Mouse (Mus musculus): ENCODE data around the gene Abcc5.
"Not testable (repeated sequence)": the region's sequence is repeated elsewhere in the genome, so short reads cannot be mapped to it uniquely, and the experiment has no call there.

Gene Abcc5

DNA sequence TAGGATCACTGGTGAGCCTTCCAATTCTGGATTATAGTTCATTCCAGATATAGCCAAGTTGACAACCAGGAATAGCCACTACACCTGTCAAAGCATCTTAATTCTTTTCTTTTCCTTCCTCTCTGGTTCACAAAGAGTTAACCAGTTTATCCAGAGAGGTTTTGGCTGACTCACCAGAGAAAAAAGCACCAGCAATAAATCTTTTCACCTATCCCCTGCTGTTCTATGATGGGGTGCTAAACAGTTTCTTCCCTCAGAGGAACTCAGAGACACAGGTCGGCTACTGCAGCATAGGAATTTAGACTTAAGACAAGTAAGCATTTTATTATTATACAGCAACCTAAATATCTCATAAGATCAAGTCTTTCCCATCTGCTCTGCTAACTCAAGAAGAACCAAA lies 29.9 kb upstream of the Abcc5 start:
- Histone ChIP-seq H3K4me1 (replicated peaks; ENCODE audit: low read depth, low read length) (peaks cover 17% of the 10 kb centered on the region), H3K9me3 (ENCODE audit: low read length) (no peaks in the 10 kb centered on the region), H3K4me3 (replicated peaks; ENCODE audit: low read length) (no peak overlapping the region), H3K27me3 (ENCODE audit: insufficient read depth, low read length) (no peaks in the 10 kb centered on the region), H3K36me3 (ENCODE audit: insufficient read depth, low read length) (peaks cover 6% of the 10 kb centered on the region)
- TF ChIP-seq POU5F1 (IDR thresholded peaks at IDR 0.05; ENCODE audit: borderline replicate concordance, low read length) (no peak), NANOG (IDR thresholded peaks at IDR 0.05; ENCODE audit: borderline replicate concordance, low read length) (no peak), CTCF (conservative IDR thresholded peaks at IDR 0.05; ENCODE audit: low read length) (no peak)

DNA sequence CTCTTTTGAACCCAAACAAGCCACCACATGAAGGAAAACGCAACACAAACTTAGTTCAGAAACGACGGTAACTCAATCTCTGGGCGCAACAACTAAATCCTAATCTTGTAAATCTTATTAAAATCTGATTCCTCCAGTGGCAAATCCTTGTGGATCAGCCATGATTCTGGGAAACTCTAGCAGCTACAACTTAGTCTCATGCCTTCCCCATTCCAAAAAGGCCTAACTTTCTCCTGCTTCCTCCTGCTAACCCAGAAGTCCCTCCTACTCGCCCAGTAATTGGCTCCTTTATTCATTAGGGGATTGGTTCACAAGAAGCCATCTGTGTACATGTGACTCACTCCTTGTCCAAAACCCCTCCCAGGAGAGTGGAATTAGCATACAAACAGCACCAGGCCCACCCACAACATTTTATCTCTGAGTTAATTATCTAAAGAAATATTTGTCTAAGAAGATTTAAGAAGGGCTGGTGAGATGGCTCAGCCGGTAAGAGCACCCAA lies 28.0 kb upstream of the Abcc5 start:
- TF ChIP-seq NANOG (IDR thresholded peaks at IDR 0.05; ENCODE audit: borderline replicate concordance, low read length) (no peak), POU5F1 (IDR thresholded peaks at IDR 0.05; ENCODE audit: borderline replicate concordance, low read length) (no peak), CTCF (conservative IDR thresholded peaks at IDR 0.05; ENCODE audit: low read length) (no peak)
- Histone ChIP-seq H3K9me3 (ENCODE audit: low read length) (no peaks in the 10 kb centered on the region), H3K36me3 (ENCODE audit: insufficient read depth, low read length) (peaks cover 22% of the 10 kb centered on the region), H3K27me3 (ENCODE audit: insufficient read depth, low read length) (no peaks in the 10 kb centered on the region), H3K4me1 (replicated peaks; ENCODE audit: low read depth, low read length) (peaks cover 35% of the 10 kb centered on the region), H3K4me3 (replicated peaks; ENCODE audit: low read length) (peak overlapping the region; percentile 91)

DNA sequence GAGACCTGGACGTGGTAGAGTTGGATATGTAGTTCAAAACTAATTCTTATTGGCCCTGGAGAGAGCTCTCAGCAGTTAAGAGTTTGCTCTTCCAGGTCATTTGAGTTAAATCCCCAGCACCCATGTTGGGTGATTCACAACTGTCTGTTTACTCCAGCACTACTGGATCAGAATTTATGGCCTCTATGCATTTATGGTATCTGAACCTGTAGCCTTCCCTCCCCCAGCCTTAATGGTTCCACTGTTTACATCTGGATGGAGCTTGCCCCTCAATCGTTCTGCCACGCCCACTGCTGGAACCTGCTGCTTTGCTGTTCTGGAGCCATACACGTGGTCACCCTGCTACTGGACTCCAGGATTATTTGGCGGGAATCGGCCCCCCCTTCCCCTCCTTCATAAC lies 25.6 kb upstream of the Abcc5 start:
- peak overlapping the region; percentile 91 for H3K4me3 ChIP-seq (replicated peaks; ENCODE audit: low read length)
- no peak for TF ChIP-seq NANOG (IDR thresholded peaks at IDR 0.05; ENCODE audit: borderline replicate concordance, low read length)
- TF ChIP-seq CTCF (conservative IDR thresholded peaks at IDR 0.05; ENCODE audit: low read length), result no peak
- TF ChIP-seq POU5F1 (IDR thresholded peaks at IDR 0.05; ENCODE audit: borderline replicate concordance, low read length), result no peak
- peaks cover 23% of the 10 kb centered on the region for H3K36me3 ChIP-seq (ENCODE audit: insufficient read depth, low read length)
- H3K27me3 ChIP-seq (ENCODE audit: insufficient read depth, low read length), result no peaks in the 10 kb centered on the region
- peaks cover 54% of the 10 kb centered on the region for H3K4me1 ChIP-seq (replicated peaks; ENCODE audit: low read depth, low read length)
- no peaks in the 10 kb centered on the region for H3K9me3 ChIP-seq (ENCODE audit: low read length)

DNA sequence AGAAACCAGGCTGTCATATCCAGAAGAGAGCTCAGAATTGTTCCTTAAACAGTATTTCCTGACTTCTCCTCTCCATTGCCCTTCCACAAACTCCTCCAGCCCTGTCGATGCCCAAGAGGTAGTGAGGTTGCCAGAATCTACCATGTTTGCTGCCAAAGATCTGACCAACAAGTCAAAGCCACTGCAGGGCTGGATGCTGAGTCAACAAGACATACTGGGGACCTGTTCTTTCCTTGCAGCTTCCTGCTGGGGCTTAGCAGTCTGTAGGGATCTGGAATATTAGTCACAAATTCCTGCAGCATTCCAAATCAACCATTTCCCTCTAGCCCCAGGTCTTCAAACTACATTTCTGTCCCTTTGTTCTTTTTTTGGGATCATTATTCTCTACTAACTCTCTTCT lies 19.7 kb upstream of the Abcc5 start:
- Histone ChIP-seq H3K36me3 (ENCODE audit: insufficient read depth, low read length) (peaks cover 15% of the 10 kb centered on the region), H3K9me3 (ENCODE audit: low read length) (no peaks in the 10 kb centered on the region), H3K27me3 (ENCODE audit: insufficient read depth, low read length) (no peaks in the 10 kb centered on the region), H3K4me3 (replicated peaks; ENCODE audit: low read length) (no peak overlapping the region), H3K4me1 (replicated peaks; ENCODE audit: low read depth, low read length) (peaks cover 60% of the 10 kb centered on the region)
- TF ChIP-seq CTCF (conservative IDR thresholded peaks at IDR 0.05; ENCODE audit: low read length) (no peak), POU5F1 (IDR thresholded peaks at IDR 0.05; ENCODE audit: borderline replicate concordance, low read length) (no peak), NANOG (IDR thresholded peaks at IDR 0.05; ENCODE audit: borderline replicate concordance, low read length) (no peak)

DNA sequence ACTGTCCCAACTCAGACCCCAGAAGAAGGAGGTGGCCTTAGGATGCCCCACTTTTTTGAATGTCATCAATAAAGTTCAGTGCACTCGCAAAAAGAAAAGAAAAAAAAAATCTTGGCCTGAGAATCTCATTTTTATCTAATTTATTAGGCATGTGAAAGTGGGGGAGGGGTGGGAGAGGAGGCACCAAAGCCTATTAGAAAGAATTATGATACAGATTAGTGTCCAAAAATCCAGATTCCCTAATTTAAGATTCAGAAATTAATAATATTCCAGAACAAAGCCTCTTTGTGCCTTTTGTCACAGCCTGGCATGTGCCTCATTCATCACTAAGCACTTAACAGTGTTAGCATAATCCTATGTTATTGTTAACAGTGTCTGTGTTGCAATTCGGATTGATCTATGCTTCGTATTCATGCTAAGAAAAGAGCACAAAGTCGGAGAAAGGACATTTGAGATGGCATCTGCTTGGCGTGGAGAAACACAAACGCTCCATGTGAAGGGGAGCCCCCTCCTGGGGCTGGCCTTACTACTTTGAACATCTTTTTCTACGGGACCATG lies 18.7 kb upstream of the Abcc5 start:
- H3K9me3 ChIP-seq (ENCODE audit: low read length), result peaks cover 6% of the 10 kb centered on the region
- H3K4me1 ChIP-seq (replicated peaks; ENCODE audit: low read depth, low read length), result peaks cover 50% of the 10 kb centered on the region
- TF ChIP-seq CTCF (conservative IDR thresholded peaks at IDR 0.05; ENCODE audit: low read length), result no peak
- TF ChIP-seq NANOG (IDR thresholded peaks at IDR 0.05; ENCODE audit: borderline replicate concordance, low read length), result no peak
- no peak for TF ChIP-seq POU5F1 (IDR thresholded peaks at IDR 0.05; ENCODE audit: borderline replicate concordance, low read length)
- no peaks in the 10 kb centered on the region for H3K27me3 ChIP-seq (ENCODE audit: insufficient read depth, low read length)
- H3K36me3 ChIP-seq (ENCODE audit: insufficient read depth, low read length), result peaks cover 6% of the 10 kb centered on the region; the same call in 1 of the 2 replicates
- H3K4me3 ChIP-seq (replicated peaks; ENCODE audit: low read length), result no peak overlapping the region

DNA sequence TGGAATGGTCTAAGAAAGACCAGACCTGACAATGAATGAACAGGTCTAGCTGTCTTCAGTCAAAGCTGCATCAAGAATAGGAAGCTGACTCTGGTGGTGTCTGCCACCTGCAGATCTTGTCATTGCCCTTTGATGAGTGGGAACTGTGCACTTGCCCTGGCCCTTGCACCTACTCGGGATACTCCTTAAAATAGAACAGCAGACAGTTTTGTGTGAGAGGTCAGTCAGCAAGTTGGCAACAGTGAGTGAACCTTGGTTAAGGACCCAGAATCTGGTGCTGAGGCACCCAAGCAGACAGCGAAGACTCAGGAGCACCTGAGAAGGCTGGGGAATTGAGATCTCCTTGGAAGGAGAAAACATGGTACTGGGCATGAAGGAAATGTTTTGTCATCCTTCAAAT lies 16.7 kb upstream of the Abcc5 start:
- no peak for TF ChIP-seq NANOG (IDR thresholded peaks at IDR 0.05; ENCODE audit: borderline replicate concordance, low read length)
- H3K9me3 ChIP-seq (ENCODE audit: low read length), result peaks cover 13% of the 10 kb centered on the region
- peaks cover 32% of the 10 kb centered on the region for H3K4me1 ChIP-seq (replicated peaks; ENCODE audit: low read depth, low read length)
- H3K4me3 ChIP-seq (replicated peaks; ENCODE audit: low read length), result no peak overlapping the region
- no peaks in the 10 kb centered on the region for H3K36me3 ChIP-seq (ENCODE audit: insufficient read depth, low read length)
- no peaks in the 10 kb centered on the region for H3K27me3 ChIP-seq (ENCODE audit: insufficient read depth, low read length)

DNA sequence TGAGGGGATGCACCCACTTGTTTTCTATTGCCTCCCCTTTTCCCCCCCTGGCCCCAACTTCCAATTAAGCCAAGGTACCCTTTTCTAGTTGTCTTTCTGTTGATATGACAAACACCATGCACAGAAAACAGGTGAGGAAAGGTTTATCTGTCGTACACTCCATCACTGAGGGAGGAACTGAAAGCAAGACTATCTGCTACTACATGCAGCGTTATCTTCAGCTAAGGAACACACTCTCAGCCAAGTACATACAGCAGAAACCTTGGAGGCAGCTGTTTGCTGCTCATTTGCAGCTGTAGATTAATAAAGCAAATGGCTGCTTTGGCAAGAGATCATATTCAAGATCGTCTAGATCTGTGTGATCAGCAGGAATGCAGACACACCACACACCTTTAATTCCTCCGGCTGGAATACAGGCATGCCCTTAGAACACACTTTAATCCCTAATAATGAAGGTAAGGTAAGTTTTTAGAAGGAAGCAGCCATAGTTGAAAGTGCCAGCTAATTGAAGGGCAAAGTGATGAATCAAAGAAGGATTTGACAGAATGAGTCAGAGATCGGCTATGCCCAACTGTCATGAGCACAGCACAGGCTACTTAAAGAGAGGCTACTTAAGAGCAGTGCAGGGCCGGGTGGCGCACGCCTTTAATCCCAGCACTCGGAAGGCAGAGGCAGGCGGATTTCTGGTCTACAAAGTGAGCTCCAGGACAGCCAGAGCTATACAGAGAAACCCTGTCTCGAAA lies 12.7 kb upstream of the Abcc5 start:
- H3K9me3 ChIP-seq (ENCODE audit: low read length), result peaks cover 13% of the 10 kb centered on the region
- no peak overlapping the region for H3K4me3 ChIP-seq (replicated peaks; ENCODE audit: low read length)
- no peaks in the 10 kb centered on the region for H3K27me3 ChIP-seq (ENCODE audit: insufficient read depth, low read length)
- TF ChIP-seq CTCF (conservative IDR thresholded peaks at IDR 0.05; ENCODE audit: low read length) (no peak), POU5F1 (IDR thresholded peaks at IDR 0.05; ENCODE audit: borderline replicate concordance, low read length) (no peak), NANOG (IDR thresholded peaks at IDR 0.05; ENCODE audit: borderline replicate concordance, low read length) (no peak)
- H3K4me1 ChIP-seq (replicated peaks; ENCODE audit: low read depth, low read length), result peaks cover 9% of the 10 kb centered on the region
- no peaks in the 10 kb centered on the region for H3K36me3 ChIP-seq (ENCODE audit: insufficient read depth, low read length)

DNA sequence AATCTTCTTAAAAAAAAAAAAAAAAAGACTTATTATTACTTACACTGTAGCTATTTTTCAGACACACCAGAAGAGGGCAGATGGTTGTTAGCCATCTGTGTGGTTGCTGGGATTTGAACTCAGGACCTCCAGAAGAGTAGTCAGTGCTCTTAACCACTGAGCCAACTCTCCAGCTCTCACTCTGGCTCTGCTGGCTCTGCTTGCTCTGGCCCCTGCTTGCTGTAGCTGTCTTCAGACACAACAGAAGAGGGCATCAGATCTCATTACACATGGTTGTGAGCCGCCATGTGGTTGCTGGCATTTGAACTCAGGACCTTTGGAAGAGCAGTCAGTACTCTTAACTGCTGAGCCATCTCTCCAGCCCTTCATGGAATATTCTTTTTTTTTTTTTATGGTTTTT lies 11.9 kb upstream of the Abcc5 start:
- not testable (repeated sequence) for H3K27me3 ChIP-seq (ENCODE audit: insufficient read depth, low read length); H3K4me3 ChIP-seq (replicated peaks; ENCODE audit: low read length); H3K36me3 ChIP-seq (ENCODE audit: insufficient read depth, low read length); H3K4me1 ChIP-seq (replicated peaks; ENCODE audit: low read depth, low read length)
- peaks cover 13% of the 10 kb centered on the region for H3K9me3 ChIP-seq (ENCODE audit: low read length)

DNA sequence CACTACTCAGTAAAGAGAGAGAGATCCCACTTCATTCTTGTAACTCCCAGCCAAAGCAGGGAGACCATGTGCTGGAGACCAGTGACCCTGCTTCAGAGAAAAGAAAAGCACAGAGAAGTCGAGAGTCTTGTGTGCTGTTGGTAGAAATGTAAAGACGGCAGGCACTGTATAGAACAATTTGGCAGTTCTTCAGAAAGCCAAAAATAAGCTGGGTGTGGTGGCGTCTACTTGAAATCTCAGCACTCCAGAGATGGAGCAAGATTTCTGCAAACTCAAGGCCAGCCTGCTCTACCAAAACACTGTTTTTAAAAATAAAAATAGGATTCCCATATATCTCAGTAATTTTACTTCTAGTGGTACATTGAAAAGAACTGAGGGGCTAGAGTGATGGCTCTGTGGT lies 10.1 kb upstream of the Abcc5 start:
- Histone ChIP-seq H3K4me1 (replicated peaks; ENCODE audit: low read depth, low read length) (no peaks in the 10 kb centered on the region; the same call in 1 of the 2 replicates), H3K9me3 (ENCODE audit: low read length) (peaks cover 17% of the 10 kb centered on the region), H3K36me3 (ENCODE audit: insufficient read depth, low read length) (no peaks in the 10 kb centered on the region), H3K4me3 (replicated peaks; ENCODE audit: low read length) (no peak overlapping the region), H3K27me3 (ENCODE audit: insufficient read depth, low read length) (no peaks in the 10 kb centered on the region)
- TF ChIP-seq NANOG (IDR thresholded peaks at IDR 0.05; ENCODE audit: borderline replicate concordance, low read length) (no peak), CTCF (conservative IDR thresholded peaks at IDR 0.05; ENCODE audit: low read length) (no peak), POU5F1 (IDR thresholded peaks at IDR 0.05; ENCODE audit: borderline replicate concordance, low read length) (no peak)

All from E14TG2a.4 (cell line).